Mouse (Mus musculus) intestine, postnatal 0 days (tissue): ENCODE measurements around the gene Hist1h3e. TPM values are rescaled to one million over a fixed set of nuclear protein-coding genes. Genes with fewer than 3 reads are reported as not detected.
"Not testable (repeated sequence)": the region's sequence is repeated elsewhere in the genome, so short reads cannot be mapped to it uniquely, and the experiment has no call there.

ENCODE experiments used
- ATAC-seq: fragments of 200-750 bp; cut with Nextera tagmentation; 2 replicates; pipeline ENCODE4 v1.8.0; 2017; ENCODE audit warnings: mild to moderate bottlenecking, moderate TSS enrichment, moderate library complexity
- H3K27ac ChIP-seq: fragments of 300-500 bp; sonication (generic); 2 replicates; pipeline ENCODE4 v1.5.1; 2014; ENCODE audit warnings: mild to moderate bottlenecking, low read depth, low read length, moderate library complexity
- H3K27me3 ChIP-seq: fragments of 300-500 bp; sonication (generic); replicated peaks from 2 replicates; pipeline ENCODE4 v1.6.1; 2014; ENCODE audit warnings: low read length, mixed read lengths; ENCODE audit not compliant: control insufficient read depth, insufficient read depth
- H3K36me3 ChIP-seq: fragments of 300-500 bp; sonication (generic); 2 replicates; pipeline ENCODE4 v1.6.1; 2014; ENCODE audit warnings: mild to moderate bottlenecking, moderate library complexity; ENCODE audit not compliant: control insufficient read depth, insufficient read depth
- H3K4me1 ChIP-seq: fragments of 300-500 bp; sonication (generic); replicated peaks from 2 replicates; pipeline ENCODE4 v1.6.1; 2014; ENCODE audit warnings: antibody characterized with exemption, low read length, mixed read lengths; ENCODE audit not compliant: control insufficient read depth, insufficient read depth
- H3K4me2 ChIP-seq: fragments of 300-500 bp; sonication (generic); replicated peaks from 2 replicates; pipeline ENCODE4 v1.6.1; 2014; ENCODE audit warnings: low read depth, mild to moderate bottlenecking, moderate library complexity
- H3K4me3 ChIP-seq: fragments of 300-500 bp; sonication (generic); 2 replicates; pipeline ENCODE4 v1.5.1; 2014; ENCODE audit warnings: low read depth, low read length
- H3K9ac ChIP-seq: fragments of 300-500 bp; sonication (generic); 2 replicates; pipeline ENCODE4 v1.6.1; 2014; ENCODE audit warnings: mild to moderate bottlenecking, low read depth, low read length
- H3K9me3 ChIP-seq: fragments of 300-500 bp; sonication (generic); 2 replicates; pipeline ENCODE4 v1.6.1; 2016; ENCODE audit warnings: mixed run types; ENCODE audit not compliant: control insufficient read depth
- CTCF ChIP-seq: sonication (generic); IDR thresholded peaks from 2 replicates; pipeline ENCODE4 v1.5.1; 2016; ENCODE audit warnings: low read depth, mild to moderate bottlenecking, control low read depth, antibody characterized with exemption, moderate library complexity
- WGBS: fragments of 180-500 bp; shearing (Covaris S2); extraction: QIAGEN DNeasy Blood & Tissue Kit; methylation state at CpG from one replicate; pipeline ENCODE4 v1.1.7; 2014; 5-methylcytosine and 5-hydroxymethylcytosine counted together
- polyA plus RNA-seq: library from polyadenylated mRNA; unstranded; fragments of >200 nt; fragmentation: Nextera tagmentation; extraction: Ambion mirVana; gene quantifications from 2 replicates; pipeline ENCODE4 v1.2.1, GENCODE M21; 2015

The Hist1h3e gene
- polyA plus RNA-seq, 1 experiment from 2014 or later: 2.2 TPM

GRCm38 (mm10) chr13:23592614-23593013 lies 30.4 kb upstream of the Hist1h3e start:
- peak overlapping the region; percentile 71 for H3K27ac ChIP-seq
- ATAC-seq: no peak
- no peak overlapping the region for H3K9ac ChIP-seq
- 0 out of 2 replicates have a peak, but pooled peaks cover 10% of the 10 kb centered on the region for H3K4me1 ChIP-seq
- no peaks in the 10 kb centered on the region for H3K36me3 ChIP-seq
- H3K4me3 ChIP-seq: no peak overlapping the region
- WGBS: 78% methylated on average over 7 of the region's 7 CpGs
- H3K9me3 ChIP-seq: no peaks in the 10 kb centered on the region
- no peak overlapping the region for H3K4me2 ChIP-seq
- no peaks in the 10 kb centered on the region for H3K27me3 ChIP-seq
- TF ChIP-seq CTCF: no peak

DNA sequence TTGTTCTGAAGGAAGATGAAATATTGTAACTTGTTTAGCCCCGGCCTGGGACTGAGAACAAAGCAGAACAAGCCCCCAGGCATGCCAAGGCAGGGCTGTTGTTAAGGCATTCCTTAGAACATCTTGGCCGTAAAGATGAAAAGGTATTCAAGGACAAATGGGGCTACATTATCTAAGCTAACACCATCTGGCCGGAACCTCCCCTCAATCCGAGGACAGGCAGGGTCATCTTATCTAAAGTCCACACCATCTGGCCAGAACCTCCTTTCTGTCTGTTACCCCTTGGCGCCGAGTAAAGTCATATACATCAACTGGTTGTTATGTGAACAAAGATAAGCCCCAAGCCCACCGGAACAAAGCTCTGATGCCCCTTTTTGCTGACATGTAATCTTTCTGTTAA lies 29.7 kb upstream of the Hist1h3e start:
- not testable (repeated sequence) for H3K27ac ChIP-seq, H3K4me2 ChIP-seq, ATAC-seq, H3K9me3 ChIP-seq, H3K9ac ChIP-seq, H3K27me3 ChIP-seq, H3K36me3 ChIP-seq, H3K4me1 ChIP-seq, H3K4me3 ChIP-seq
- whole genome bisulfite sequencing: 81% methylated on average over 7 of the region's 7 CpGs

DNA sequence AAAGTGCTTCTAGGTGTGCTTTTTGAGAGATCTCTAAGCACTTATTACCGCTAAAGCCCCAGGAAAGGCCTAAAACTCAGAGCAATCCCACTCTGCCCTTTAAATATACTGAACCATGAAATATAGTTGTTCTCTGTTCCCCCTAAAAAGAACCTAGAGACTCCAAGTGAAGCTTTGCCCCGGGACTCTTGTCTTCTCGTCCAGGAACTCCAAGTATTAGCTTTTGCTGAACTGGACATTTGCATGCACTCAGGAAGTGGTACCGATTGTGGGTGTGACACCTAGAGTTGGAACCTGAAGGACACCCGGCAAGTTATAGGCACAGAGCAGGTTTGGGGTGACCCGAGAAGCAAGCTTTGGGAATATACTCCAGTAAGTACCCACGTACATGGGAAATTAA lies 29.0 kb upstream of the Hist1h3e start:
- Histone ChIP-seq H3K4me2 (no peak overlapping the region), H3K27me3 (no peaks in the 10 kb centered on the region), H3K36me3 (no peaks in the 10 kb centered on the region), H3K4me3 (no peak overlapping the region), H3K9ac (no peak overlapping the region), H3K9me3 (no peaks in the 10 kb centered on the region), H3K4me1 (0 out of 2 replicates have a peak, but pooled peaks cover 10% of the 10 kb centered on the region), H3K27ac (no peak overlapping the region)
- WGBS: 94% methylated on average over 7 of the region's 7 CpGs
- no peak for ATAC-seq
- TF ChIP-seq CTCF: no peak

GRCm38 (mm10) chr13:23586940-23587225 lies 24.7 kb upstream of the Hist1h3e start:
- no peaks in the 10 kb centered on the region for H3K36me3 ChIP-seq
- peak overlapping the region; percentile 38; the same call in 1 of the 2 replicates for H3K9ac ChIP-seq
- H3K4me1 ChIP-seq: no peaks in the 10 kb centered on the region
- no peak for TF ChIP-seq CTCF
- peak overlapping the region; percentile 76 for H3K27ac ChIP-seq
- H3K27me3 ChIP-seq: no peaks in the 10 kb centered on the region
- H3K9me3 ChIP-seq: no peaks in the 10 kb centered on the region
- WGBS: 3% methylated on average over 1 of the region's 1 CpGs
- H3K4me2 ChIP-seq: peak overlapping the region; percentile 85
- ATAC-seq: no peak
- H3K4me3 ChIP-seq: peak overlapping the region; percentile 54

GRCm38 (mm10) chr13:23586099-23586939 lies 24.1 kb upstream of the Hist1h3e start:
- no peaks in the 10 kb centered on the region for H3K4me1 ChIP-seq
- no peaks in the 10 kb centered on the region for H3K27me3 ChIP-seq
- peak overlapping the region; percentile 54 for H3K4me3 ChIP-seq
- H3K9me3 ChIP-seq: no peaks in the 10 kb centered on the region
- no peaks in the 10 kb centered on the region for H3K36me3 ChIP-seq
- H3K27ac ChIP-seq: peak overlapping the region; percentile 76
- ATAC-seq: no peak
- 1% methylated on average over 22 of the region's 22 CpGs for WGBS
- TF ChIP-seq CTCF: no peak
- H3K4me2 ChIP-seq: peak overlapping the region; percentile 85
- peak overlapping the region; percentile 38; the same call in 1 of the 2 replicates for H3K9ac ChIP-seq

DNA sequence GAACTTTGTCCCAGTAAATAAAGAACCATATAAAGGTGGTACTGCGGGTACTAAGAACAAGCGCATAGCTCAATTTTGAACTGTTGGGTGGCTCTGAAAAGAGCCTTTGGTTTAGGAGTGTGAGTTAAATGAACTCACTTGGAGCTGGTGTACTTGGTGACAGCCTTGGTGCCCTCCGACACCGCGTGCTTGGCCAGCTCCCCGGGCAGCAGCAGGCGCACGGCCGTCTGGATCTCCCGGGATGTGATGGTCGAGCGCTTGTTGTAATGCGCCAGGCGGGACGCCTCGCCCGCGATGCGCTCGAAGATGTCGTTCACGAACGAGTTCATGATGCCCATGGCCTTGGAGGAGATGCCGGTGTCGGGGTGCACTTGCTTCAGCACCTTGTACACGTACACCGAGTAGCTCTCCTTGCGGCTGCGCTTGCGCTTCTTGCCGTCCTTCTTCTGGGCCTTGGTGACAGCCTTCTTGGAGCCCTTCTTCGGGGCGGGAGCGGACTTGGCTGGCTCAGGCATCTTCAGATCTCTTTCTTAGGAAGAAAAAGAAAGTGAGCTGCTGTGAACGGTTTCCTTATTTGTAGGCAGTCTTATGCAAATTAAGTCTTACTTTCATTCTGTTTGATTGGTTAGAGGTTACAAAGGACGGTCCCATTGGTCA lies 23.4 kb upstream of the Hist1h3e start:
- peak overlapping the region; percentile 95 for H3K27ac ChIP-seq
- H3K4me1 ChIP-seq, H3K9me3 ChIP-seq, H3K36me3 ChIP-seq, H3K27me3 ChIP-seq: not testable (repeated sequence)
- H3K4me3 ChIP-seq: peak overlapping the region; percentile 54
- peak overlapping the region; percentile 61 for H3K9ac ChIP-seq
- whole genome bisulfite sequencing: 0% methylated on average over 24 of the region's 36 CpGs
- peak overlapping the region; percentile 85 for H3K4me2 ChIP-seq
- ATAC-seq: peak; percentile 82
